Mouse (Mus musculus): ENCODE results near the gene Olfr522. TPM values are rescaled to one million over a fixed set of nuclear protein-coding genes. Genes with fewer than 3 reads are reported as not detected.
"Not testable (repeated sequence)": the region's sequence is repeated elsewhere in the genome, so short reads cannot be mapped to it uniquely, and the experiment has no call there.

Olfr522 gene
- polyA plus RNA-seq, 1 experiment from 2014 or later = not detected

DNA sequence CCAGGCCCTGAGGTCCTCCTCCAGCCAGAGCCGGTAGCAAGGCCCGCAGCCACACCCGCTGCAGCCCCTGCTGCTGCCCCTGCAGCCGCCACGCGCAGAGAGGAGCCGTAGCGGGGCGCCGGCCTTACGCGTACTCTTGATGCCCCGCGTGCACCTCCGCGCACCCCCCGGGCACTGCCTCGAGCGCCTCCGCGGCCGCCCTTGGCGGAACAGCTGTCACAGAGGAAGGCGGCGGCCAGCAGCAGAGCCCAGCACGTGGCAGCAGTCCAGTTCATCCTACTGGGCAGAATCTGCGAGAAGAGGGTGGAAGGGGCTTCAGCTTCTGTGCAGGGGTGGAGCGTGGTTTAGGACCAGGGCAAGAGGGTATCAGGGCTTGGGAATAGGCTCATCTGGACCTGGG, 11.2 kb downstream of the Olfr522 start:
- peak; percentile 41 for DNase-seq (ENCODE audit: low spot score)
- H3K27me3 ChIP-seq (ENCODE audit: control insufficient read depth, insufficient read depth, low read length) = peaks cover 25% of the 10 kb centered on the region

DNA sequence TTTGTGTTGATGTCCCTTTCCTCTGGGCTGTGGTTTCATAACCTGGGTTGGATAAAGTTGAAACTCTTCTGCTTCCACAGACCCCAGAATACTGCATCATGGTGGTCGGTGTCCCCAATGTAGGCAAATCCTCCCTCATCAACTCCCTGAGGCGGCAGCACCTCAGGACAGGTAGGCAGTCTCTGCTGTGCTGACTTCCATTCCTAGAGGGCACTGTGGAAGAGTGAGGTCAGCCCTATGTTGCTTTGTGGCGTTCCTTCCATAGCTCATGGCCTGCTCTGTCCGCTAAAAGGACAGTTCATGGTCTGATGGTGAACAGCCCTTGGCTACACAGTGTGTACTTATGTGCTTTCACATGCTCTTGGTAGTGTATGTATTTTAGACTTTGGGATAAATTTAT, 20.0 kb downstream of the Olfr522 start:
- Histone ChIP-seq H3K4me1 (ENCODE audit: control insufficient read depth, insufficient read depth, low read length) (no peaks in the 10 kb centered on the region), H3K36me3 (ENCODE audit: control insufficient read depth, insufficient read depth, low read length) (no peaks in the 10 kb centered on the region), H3K9me3 (ENCODE audit: control insufficient read depth, low read length) (no peaks in the 10 kb centered on the region), H3K27me3 (ENCODE audit: control insufficient read depth, insufficient read depth, low read length) (no peaks in the 10 kb centered on the region), H3K4me2 (ENCODE audit: low read depth, severe bottlenecking) (no peak overlapping the region), H3K4me3 (ENCODE audit: low read depth, low read length) (no peak overlapping the region), H3K27ac (replicated peaks; ENCODE audit: low read depth, low read length) (no peak overlapping the region), H3K9ac (ENCODE audit: low read length) (no peak overlapping the region)
- WGBS = 85% methylated on average over 4 of the region's 4 CpGs
- DNase-seq (ENCODE audit: low spot score) = no peak
- no peak for ATAC-seq (ENCODE audit: insufficient number of reproducible peaks, low FRiP score, low TSS enrichment, low read depth)

More for the DNA sequence above, 11.2 kb downstream of the Olfr522 start:
- no peak overlapping the region for H3K9ac ChIP-seq (ENCODE audit: low read length)
- 7% methylated on average over 28 of the region's 28 CpGs for WGBS
- H3K36me3 ChIP-seq (ENCODE audit: control insufficient read depth, insufficient read depth, low read length) = no peaks in the 10 kb centered on the region
- peak overlapping the region; percentile 33; the same call in 1 of the 2 replicates for H3K4me2 ChIP-seq (ENCODE audit: low read depth, severe bottlenecking)
- H3K4me1 ChIP-seq (ENCODE audit: control insufficient read depth, insufficient read depth, low read length) = 0 out of 2 replicates have a peak, but pooled peaks cover 3% of the 10 kb centered on the region
- no peak for ATAC-seq (ENCODE audit: insufficient number of reproducible peaks, low FRiP score, low TSS enrichment, low read depth)
- no peak overlapping the region for H3K27ac ChIP-seq (replicated peaks; ENCODE audit: low read depth, low read length)
- H3K9me3 ChIP-seq (ENCODE audit: control insufficient read depth, low read length) = no peaks in the 10 kb centered on the region
- no peak overlapping the region for H3K4me3 ChIP-seq (ENCODE audit: low read depth, low read length)

DNA sequence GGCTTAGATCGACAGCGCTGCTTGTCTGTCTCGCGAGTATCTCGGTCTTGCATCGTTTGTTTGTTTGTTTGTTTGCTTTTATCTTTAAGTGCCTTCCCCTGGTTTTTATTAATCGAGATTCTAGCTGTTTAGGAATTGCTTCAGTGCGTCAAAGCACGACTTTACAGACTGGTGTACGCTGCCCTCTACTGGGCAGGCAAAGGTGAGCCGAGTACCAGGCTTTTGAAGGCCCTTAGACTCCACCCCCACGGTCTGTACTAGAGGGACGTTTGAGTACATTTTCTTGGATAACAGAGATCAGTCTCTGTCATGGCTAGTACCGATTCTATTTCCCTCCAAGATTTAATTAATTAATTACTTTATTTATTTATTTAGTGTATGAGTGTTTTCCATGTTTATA, 23.2 kb downstream of the Olfr522 start:
- Histone ChIP-seq H3K9me3 (ENCODE audit: control insufficient read depth, low read length) (no peaks in the 10 kb centered on the region), H3K27me3 (ENCODE audit: control insufficient read depth, insufficient read depth, low read length) (no peaks in the 10 kb centered on the region), H3K9ac (ENCODE audit: low read length) (no peak overlapping the region), H3K4me1 (ENCODE audit: control insufficient read depth, insufficient read depth, low read length) (peaks cover 4% of the 10 kb centered on the region; the same call in 1 of the 2 replicates), H3K36me3 (ENCODE audit: control insufficient read depth, insufficient read depth, low read length) (no peaks in the 10 kb centered on the region), H3K4me2 (ENCODE audit: low read depth, severe bottlenecking) (no peak overlapping the region), H3K4me3 (ENCODE audit: low read depth, low read length) (no peak overlapping the region), H3K27ac (replicated peaks; ENCODE audit: low read depth, low read length) (no peak overlapping the region)
- no peak for ATAC-seq (ENCODE audit: insufficient number of reproducible peaks, low FRiP score, low TSS enrichment, low read depth)
- 5% methylated on average over 14 of the region's 14 CpGs for WGBS
- peak; percentile 65 for DNase-seq (ENCODE audit: low spot score)

DNA sequence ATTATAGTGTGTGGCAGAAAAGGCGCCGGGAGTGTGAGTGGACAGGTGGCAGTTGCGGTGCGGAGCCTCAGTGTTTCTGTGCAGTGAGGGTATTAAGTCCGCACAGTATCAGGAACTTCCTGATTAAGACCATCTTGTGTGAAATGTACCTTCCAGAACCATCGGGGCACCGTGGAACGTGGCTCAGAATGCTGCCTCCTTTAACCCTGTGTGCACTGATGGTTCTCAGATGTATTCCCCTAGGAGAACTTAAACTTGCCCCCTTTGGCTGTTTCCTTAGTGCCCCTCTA, 26.6 kb downstream of the Olfr522 start:
- Histone ChIP-seq H3K36me3 (ENCODE audit: control insufficient read depth, insufficient read depth, low read length) (no peaks in the 10 kb centered on the region), H3K4me1 (ENCODE audit: control insufficient read depth, insufficient read depth, low read length) (peaks cover 4% of the 10 kb centered on the region; the same call in 1 of the 2 replicates), H3K27ac (replicated peaks; ENCODE audit: low read depth, low read length) (no peak overlapping the region), H3K4me2 (ENCODE audit: low read depth, severe bottlenecking) (peak overlapping the region; percentile 85), H3K9me3 (ENCODE audit: control insufficient read depth, low read length) (no peaks in the 10 kb centered on the region), H3K9ac (ENCODE audit: low read length) (peak overlapping the region; percentile 80), H3K4me3 (ENCODE audit: low read depth, low read length) (peak overlapping the region; percentile 69), H3K27me3 (ENCODE audit: control insufficient read depth, insufficient read depth, low read length) (no peaks in the 10 kb centered on the region)
- DNase-seq (ENCODE audit: low spot score) = no peak
- WGBS = under 1% methylated on average over 8 of the region's 8 CpGs
- ATAC-seq (ENCODE audit: insufficient number of reproducible peaks, low FRiP score, low TSS enrichment, low read depth) = no peak

DNA sequence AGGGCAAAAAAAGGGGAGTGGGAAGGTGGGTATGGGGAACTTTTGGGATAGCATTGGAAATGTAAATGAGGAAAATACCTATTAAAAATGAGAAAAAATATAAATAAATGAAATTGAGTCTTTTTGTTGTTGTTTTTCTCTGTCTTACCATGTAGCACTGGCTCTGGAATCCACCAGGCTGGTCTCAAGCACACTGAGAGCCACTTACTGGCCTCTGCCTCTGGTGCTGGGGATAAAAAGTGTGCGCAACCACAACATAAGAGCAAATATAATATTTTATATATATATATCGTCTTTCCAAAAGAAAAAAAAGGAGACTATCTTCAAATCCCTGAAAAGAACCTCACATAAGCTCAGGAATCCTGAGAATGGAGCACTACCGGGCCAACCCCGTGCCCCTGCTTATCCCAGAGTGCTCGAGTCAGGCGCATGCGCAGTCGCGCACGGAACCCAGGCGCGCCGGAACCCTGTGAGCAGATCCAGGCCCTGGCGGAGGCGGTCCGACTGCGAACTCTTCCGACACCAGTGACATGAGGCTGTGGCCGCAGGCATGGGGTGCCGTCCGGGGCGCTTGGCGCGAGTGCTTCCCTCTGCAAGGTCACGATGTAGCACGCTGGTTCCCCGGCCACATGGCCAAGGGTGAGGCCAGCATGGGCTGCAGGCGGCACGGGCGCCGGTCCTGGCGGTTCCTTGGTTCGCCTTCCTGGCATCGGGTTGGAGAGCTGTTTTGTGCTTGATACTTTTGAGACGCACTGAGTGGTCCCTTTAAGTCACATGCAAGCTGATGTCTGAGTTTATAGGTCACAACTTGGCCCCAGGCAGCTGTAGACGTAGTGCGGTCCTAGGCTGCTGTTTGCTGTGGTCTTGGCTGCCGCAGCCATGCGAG, 27.2 kb downstream of the Olfr522 start, which contains the start of gene Mtg1:
Gene Mtg1, plus strand, starts transcription at position 430 of the 886 bp plus-strand sequence.
- Histone ChIP-seq H3K9ac (ENCODE audit: low read length) (peak within 1 kb of the TSS; percentile 80), H3K27me3 (ENCODE audit: control insufficient read depth, insufficient read depth, low read length) (no peaks in the 10 kb centered on the region), H3K4me1 (ENCODE audit: control insufficient read depth, insufficient read depth, low read length) (peaks cover 4% of the 10 kb centered on the region; the same call in 1 of the 2 replicates), H3K9me3 (ENCODE audit: control insufficient read depth, low read length) (no peaks in the 10 kb centered on the region), H3K36me3 (ENCODE audit: control insufficient read depth, insufficient read depth, low read length) (no peaks in the 10 kb centered on the region), H3K4me3 (ENCODE audit: low read depth, low read length) (peak within 1 kb of the TSS; percentile 69), H3K27ac (replicated peaks; ENCODE audit: low read depth, low read length) (no peak within 1 kb of the TSS), H3K4me2 (ENCODE audit: low read depth, severe bottlenecking) (peak within 1 kb of the TSS; percentile 85)
- peak; percentile 95 for ATAC-seq (ENCODE audit: insufficient number of reproducible peaks, low FRiP score, low TSS enrichment, low read depth)
- peak; percentile 97 for DNase-seq (ENCODE audit: low spot score)
- 2% methylated on average over 38 of the region's 39 CpGs for WGBS

DNA sequence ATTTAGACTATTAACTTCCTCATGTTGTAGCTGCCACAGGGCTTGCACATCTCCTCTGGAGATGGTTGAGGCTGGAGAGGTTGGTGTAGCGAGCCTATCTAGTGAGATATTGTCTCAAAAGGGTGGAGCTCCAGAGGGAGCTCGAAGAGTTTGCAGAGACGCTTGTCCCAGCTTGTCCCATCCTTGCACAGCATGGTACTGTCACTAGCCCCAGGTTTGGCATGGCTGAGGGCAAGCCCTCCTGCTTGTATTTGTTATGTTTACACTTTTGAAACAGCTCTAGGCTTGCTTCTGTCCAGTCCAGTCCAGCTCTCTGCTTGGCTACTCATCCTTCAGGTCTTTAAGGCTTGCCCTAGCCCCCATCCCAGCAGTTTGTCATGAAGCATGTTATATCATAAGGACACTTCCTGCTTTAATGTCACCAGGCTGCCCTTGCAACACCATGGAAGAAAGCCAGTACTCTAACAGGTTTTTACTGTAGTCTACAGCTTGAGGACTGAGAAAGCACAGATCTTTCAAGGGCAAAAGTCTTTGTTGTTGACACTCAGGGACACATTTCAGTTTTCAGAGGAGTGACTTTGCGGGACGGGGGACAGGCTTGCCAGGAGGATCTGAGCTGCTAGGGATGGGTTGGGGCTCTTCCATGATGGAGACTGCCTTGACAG, 29.3 kb downstream of the Olfr522 start:
- no peak for DNase-seq (ENCODE audit: low spot score)
- Histone ChIP-seq H3K9me3 (ENCODE audit: control insufficient read depth, low read length) (no peaks in the 10 kb centered on the region), H3K4me1 (ENCODE audit: control insufficient read depth, insufficient read depth, low read length) (peaks cover 4% of the 10 kb centered on the region; the same call in 1 of the 2 replicates), H3K27ac (replicated peaks; ENCODE audit: low read depth, low read length) (no peak overlapping the region), H3K36me3 (ENCODE audit: control insufficient read depth, insufficient read depth, low read length) (no peaks in the 10 kb centered on the region), H3K9ac (ENCODE audit: low read length) (no peak overlapping the region), H3K4me2 (ENCODE audit: low read depth, severe bottlenecking) (no peak overlapping the region), H3K4me3 (ENCODE audit: low read depth, low read length) (no peak overlapping the region), H3K27me3 (ENCODE audit: control insufficient read depth, insufficient read depth, low read length) (no peaks in the 10 kb centered on the region)
- WGBS = 81% methylated on average over 5 of the region's 5 CpGs
- no peak for ATAC-seq (ENCODE audit: insufficient number of reproducible peaks, low FRiP score, low TSS enrichment, low read depth)

DNA sequence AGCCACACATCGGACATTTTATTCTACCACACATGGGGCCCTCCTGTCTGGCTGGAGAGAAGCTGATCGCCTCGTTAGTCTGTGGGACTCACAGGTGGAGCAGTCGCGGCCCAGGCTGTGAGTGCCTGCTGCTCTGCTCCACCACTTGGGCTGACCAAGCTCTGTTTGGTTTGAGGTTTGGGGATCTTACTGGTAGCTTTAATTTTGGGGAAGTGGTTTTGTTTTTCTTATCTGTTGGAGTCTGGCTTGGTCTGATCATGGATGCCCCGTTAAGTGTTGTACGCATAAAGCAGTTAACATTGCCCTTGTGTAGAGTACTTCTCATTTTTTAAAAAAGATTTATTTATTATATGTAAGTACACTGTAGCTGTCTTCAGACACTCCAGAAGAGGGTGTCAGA, 30.5 kb downstream of the Olfr522 start:
- not testable (repeated sequence) for H3K9ac ChIP-seq (ENCODE audit: low read length); H3K36me3 ChIP-seq (ENCODE audit: control insufficient read depth, insufficient read depth, low read length); H3K27ac ChIP-seq (replicated peaks; ENCODE audit: low read depth, low read length); DNase-seq (ENCODE audit: low spot score); H3K4me1 ChIP-seq (ENCODE audit: control insufficient read depth, insufficient read depth, low read length); ATAC-seq (ENCODE audit: insufficient number of reproducible peaks, low FRiP score, low TSS enrichment, low read depth); H3K9me3 ChIP-seq (ENCODE audit: control insufficient read depth, low read length); H3K4me3 ChIP-seq (ENCODE audit: low read depth, low read length); H3K4me2 ChIP-seq (ENCODE audit: low read depth, severe bottlenecking); H3K27me3 ChIP-seq (ENCODE audit: control insufficient read depth, insufficient read depth, low read length)
- WGBS = 95% methylated on average over 5 of the region's 7 CpGs

DNA sequence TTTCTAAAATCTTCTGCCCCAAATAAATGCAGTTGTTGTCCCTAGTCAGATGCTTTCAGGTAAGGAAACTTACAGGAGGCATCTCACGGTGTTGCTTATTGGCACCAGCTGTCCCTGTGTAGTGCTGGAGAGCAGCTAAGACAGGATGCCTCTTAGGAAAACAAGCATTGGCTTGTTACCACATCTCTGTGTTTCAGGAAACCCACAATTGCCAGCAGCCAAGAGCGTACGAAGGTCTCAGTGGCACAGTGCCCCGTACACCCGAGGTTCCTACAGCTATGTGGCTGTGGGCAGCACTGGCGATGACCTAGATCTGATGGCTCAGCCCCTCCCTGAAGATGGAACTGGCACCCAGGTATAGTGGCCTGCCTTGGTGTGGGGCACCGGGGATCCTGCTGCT, 32.4 kb downstream of the Olfr522 start:
- not testable (repeated sequence) for H3K4me3 ChIP-seq (ENCODE audit: low read depth, low read length); H3K4me2 ChIP-seq (ENCODE audit: low read depth, severe bottlenecking); ATAC-seq (ENCODE audit: insufficient number of reproducible peaks, low FRiP score, low TSS enrichment, low read depth); H3K9ac ChIP-seq (ENCODE audit: low read length); H3K36me3 ChIP-seq (ENCODE audit: control insufficient read depth, insufficient read depth, low read length); H3K27ac ChIP-seq (replicated peaks; ENCODE audit: low read depth, low read length); H3K9me3 ChIP-seq (ENCODE audit: control insufficient read depth, low read length); H3K27me3 ChIP-seq (ENCODE audit: control insufficient read depth, insufficient read depth, low read length); DNase-seq (ENCODE audit: low spot score); H3K4me1 ChIP-seq (ENCODE audit: control insufficient read depth, insufficient read depth, low read length)
- WGBS = 91% methylated on average over 7 of the region's 7 CpGs
